Mouse (Mus musculus): ENCODE data around the gene Pnrc1. TPM values are rescaled to one million over a fixed set of nuclear protein-coding genes. Genes with fewer than 3 reads are reported as not detected.

The Pnrc1 gene
- polyA plus RNA-seq, 1 experiment from 2014 or later: 137 TPM

GRCm38 (mm10) chr4:33243016-33243758, 46.8 kb downstream of the Pnrc1 start:
- Histone ChIP-seq H3K4me1 (0 out of 2 replicates have a peak, but pooled peaks cover 14% of the 10 kb centered on the region), H3K36me3 (peaks cover 37% of the 10 kb centered on the region), H3K27ac (0 out of 2 replicates have a peak overlapping the region, but pooled peaks have one; percentile 11), H3K9ac (no peak overlapping the region), H3K4me2 (replicated peaks) (no peak overlapping the region), H3K27me3 (no peaks in the 10 kb centered on the region), H3K4me3 (no peak overlapping the region), H3K9me3 (no peaks in the 10 kb centered on the region)
- 83% methylated on average over 12 of the region's 12 CpGs for WGBS
- ATAC-seq (ENCODE audit: insufficient number of reproducible peaks, insufficient read depth, low FRiP score, low TSS enrichment): no peak

DNA sequence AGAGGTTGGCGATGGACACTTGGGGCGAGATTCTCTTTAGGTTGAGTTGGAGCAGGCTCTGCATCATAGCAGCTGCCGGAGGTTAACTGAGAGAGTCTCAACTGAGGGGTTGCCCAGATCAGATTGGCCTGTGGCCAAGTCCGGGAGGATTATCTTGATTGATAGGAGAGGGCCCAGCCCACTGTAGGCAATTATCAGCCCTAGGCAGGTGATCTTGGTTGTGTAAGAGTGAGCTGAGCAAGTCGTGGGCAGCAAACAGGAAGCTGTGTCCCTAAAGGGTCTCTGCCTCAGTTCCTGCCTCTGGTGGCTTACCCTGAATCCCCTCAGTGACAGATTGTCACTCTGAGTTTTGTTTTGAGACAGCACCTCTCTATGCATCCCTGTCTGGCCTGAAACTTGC, 47.4 kb downstream of the Pnrc1 start:
- H3K9me3 ChIP-seq: no peaks in the 10 kb centered on the region
- H3K4me1 ChIP-seq: 0 out of 2 replicates have a peak, but pooled peaks cover 14% of the 10 kb centered on the region
- no peak for ATAC-seq (ENCODE audit: insufficient number of reproducible peaks, insufficient read depth, low FRiP score, low TSS enrichment)
- H3K27me3 ChIP-seq: no peaks in the 10 kb centered on the region
- no peak overlapping the region for H3K4me2 ChIP-seq (replicated peaks)
- WGBS: 61% methylated on average over 5 of the region's 5 CpGs
- 0 out of 2 replicates have a peak overlapping the region, but pooled peaks have one; percentile 11 for H3K27ac ChIP-seq
- H3K9ac ChIP-seq: no peak overlapping the region
- H3K36me3 ChIP-seq: peaks cover 37% of the 10 kb centered on the region
- no peak overlapping the region for H3K4me3 ChIP-seq

- H3K27me3 ChIP-seq: no peaks in the 10 kb centered on the region
- H3K4me2 ChIP-seq (replicated peaks): no peak overlapping the region
- H3K36me3 ChIP-seq: peaks cover 7% of the 10 kb centered on the region; the same call in 1 of the 2 replicates
- WGBS: 91% methylated on average over 18 of the region's 18 CpGs
- no peaks in the 10 kb centered on the region for H3K4me1 ChIP-seq
- no peak overlapping the region for H3K9ac ChIP-seq
- no peak overlapping the region for H3K4me3 ChIP-seq
- ATAC-seq (ENCODE audit: insufficient number of reproducible peaks, insufficient read depth, low FRiP score, low TSS enrichment): no peak
- H3K9me3 ChIP-seq: no peaks in the 10 kb centered on the region
- no peak overlapping the region for H3K27ac ChIP-seq
Observed at GRCm38 (mm10) chr4:33230881-33231280, 59.1 kb downstream of the Pnrc1 start.

DNA sequence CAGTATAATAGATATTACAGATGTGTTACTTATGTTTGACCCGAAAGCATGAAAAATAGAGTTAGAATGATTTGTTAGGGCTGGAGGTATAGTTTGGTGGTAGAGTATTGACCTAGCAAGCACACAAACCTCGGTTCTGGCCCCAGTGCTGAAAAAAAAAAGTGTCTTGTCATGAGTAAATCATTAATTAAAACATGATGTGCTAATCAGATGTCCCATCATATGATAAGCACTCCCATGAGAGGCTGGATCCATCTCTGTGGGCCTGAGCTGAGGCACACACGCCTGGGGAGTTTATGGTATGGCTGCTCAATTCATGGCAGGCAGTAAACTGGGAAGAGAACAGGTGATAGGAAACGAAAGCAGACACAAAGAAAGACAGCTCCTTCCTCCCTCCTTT, 60.3 kb downstream of the Pnrc1 start:
- Histone ChIP-seq H3K4me2 (replicated peaks) (no peak overlapping the region), H3K27ac (no peak overlapping the region), H3K9me3 (no peaks in the 10 kb centered on the region), H3K9ac (no peak overlapping the region), H3K4me1 (0 out of 2 replicates have a peak, but pooled peaks cover under 1% of the 10 kb centered on the region), H3K36me3 (peaks cover 7% of the 10 kb centered on the region; the same call in 1 of the 2 replicates), H3K4me3 (no peak overlapping the region), H3K27me3 (no peaks in the 10 kb centered on the region)
- ATAC-seq (ENCODE audit: insufficient number of reproducible peaks, insufficient read depth, low FRiP score, low TSS enrichment): no peak
- 78% methylated on average over 4 of the region's 4 CpGs for WGBS

DNA sequence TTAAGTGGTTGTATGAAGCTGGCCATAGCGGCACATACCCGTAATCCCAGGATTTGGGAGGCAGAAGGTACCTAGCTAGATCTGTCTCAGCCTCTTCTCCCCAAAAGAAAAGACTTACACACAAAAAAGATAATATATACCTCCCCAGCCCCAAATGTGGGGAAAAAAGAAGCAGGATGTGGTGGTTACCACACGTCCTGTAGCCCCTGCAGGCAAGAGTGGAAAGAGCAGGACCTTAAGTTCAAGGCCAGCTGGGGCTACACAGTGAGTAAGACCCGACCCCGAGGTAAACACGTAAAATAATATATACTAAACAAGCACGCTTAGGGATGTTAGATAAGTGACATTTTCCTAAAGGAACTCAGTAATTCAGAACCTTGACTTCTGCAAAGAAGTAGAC, 62.8 kb downstream of the Pnrc1 start:
- Histone ChIP-seq H3K4me2 (replicated peaks) (no peak overlapping the region), H3K9me3 (no peaks in the 10 kb centered on the region), H3K4me1 (0 out of 2 replicates have a peak, but pooled peaks cover 4% of the 10 kb centered on the region), H3K27ac (no peak overlapping the region), H3K36me3 (peaks cover 7% of the 10 kb centered on the region; the same call in 1 of the 2 replicates), H3K9ac (no peak overlapping the region), H3K27me3 (no peaks in the 10 kb centered on the region), H3K4me3 (no peak overlapping the region)
- WGBS: 80% methylated on average over 7 of the region's 7 CpGs
- no peak for ATAC-seq (ENCODE audit: insufficient number of reproducible peaks, insufficient read depth, low FRiP score, low TSS enrichment)

GRCm38 (mm10) chr4:33224003-33224675, 65.8 kb downstream of the Pnrc1 start:
- Histone ChIP-seq H3K9me3 (no peaks in the 10 kb centered on the region), H3K9ac (no peak overlapping the region), H3K36me3 (no peaks in the 10 kb centered on the region), H3K4me2 (replicated peaks) (no peak overlapping the region), H3K27ac (0 out of 2 replicates have a peak overlapping the region, but pooled peaks have one; percentile 36), H3K4me3 (no peak overlapping the region), H3K4me1 (0 out of 2 replicates have a peak, but pooled peaks cover 4% of the 10 kb centered on the region), H3K27me3 (no peaks in the 10 kb centered on the region)
- 51% methylated on average over 7 of the region's 7 CpGs for WGBS
- ATAC-seq (ENCODE audit: insufficient number of reproducible peaks, insufficient read depth, low FRiP score, low TSS enrichment): 0 out of 2 replicates have a peak, but pooled peaks have one; percentile 3

- no peak overlapping the region for H3K9ac ChIP-seq
- H3K4me2 ChIP-seq (replicated peaks): no peak overlapping the region
- 26% methylated on average over 1 of the region's 1 CpGs for WGBS
- 0 out of 2 replicates have a peak, but pooled peaks cover 4% of the 10 kb centered on the region for H3K4me1 ChIP-seq
- H3K4me3 ChIP-seq: no peak overlapping the region
- no peaks in the 10 kb centered on the region for H3K9me3 ChIP-seq
- no peaks in the 10 kb centered on the region for H3K36me3 ChIP-seq
- H3K27ac ChIP-seq: no peak overlapping the region
- H3K27me3 ChIP-seq: no peaks in the 10 kb centered on the region
- no peak for ATAC-seq (ENCODE audit: insufficient number of reproducible peaks, insufficient read depth, low FRiP score, low TSS enrichment)
Observed at GRCm38 (mm10) chr4:33221847-33222246, 68.1 kb downstream of the Pnrc1 start.

DNA sequence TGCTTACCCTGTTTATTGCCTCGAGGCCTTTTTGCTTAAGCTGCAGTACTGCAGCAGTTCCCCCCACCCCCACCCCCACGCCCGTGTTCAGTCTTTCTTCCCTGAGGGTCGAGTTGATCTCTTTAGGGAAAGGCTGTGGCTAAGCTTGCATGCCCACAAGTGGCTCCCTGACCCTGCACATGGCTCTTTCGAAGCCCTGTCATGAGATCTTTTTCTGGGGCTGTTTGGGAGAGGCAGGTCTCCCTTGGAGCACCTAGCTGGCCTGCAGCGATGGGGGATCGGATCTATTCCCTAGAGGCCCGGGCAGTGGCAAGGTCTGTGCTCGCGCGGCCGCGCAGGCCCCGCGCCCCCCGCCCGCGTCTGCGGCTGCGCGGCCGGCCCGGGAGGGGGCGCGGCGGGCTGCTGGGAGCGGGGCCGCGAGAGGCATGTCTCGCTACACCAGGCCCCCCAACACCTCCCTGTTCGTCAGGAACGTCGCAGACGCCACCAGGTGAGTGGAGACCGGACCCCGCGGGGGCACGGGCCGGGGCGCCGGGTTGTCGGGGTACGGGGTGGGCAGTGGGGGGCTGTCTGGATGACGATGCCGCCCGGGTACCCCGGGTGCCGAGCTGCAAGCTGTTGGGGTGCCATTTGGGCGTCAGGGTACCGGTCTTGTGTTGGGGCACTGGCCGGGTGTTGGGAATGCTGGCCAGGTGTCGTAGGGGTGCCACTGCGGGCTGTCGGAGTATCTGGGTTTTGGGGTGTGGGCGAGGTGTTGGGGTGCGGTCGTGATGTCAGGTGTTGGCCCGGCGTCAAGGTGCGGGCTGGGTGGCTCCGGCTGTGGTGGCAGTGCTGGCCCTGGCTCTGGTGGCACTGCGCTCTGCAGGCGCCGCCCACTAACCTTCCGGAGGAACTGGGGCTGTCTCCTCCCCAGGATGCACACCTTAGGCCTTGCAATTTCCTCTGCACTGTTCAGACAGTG, 80.8 kb downstream of the Pnrc1 start, which contains the start of gene Srsf12:
Srsf12 (plus strand) TSS at position 111 of the 961 bp plus-strand sequence.
- Histone ChIP-seq H3K27me3 (no peaks in the 10 kb centered on the region), H3K4me1 (0 out of 2 replicates have a peak, but pooled peaks cover 5% of the 10 kb centered on the region), H3K27ac (peak within 1 kb of the TSS; percentile 67; the same call in 1 of the 2 replicates), H3K4me3 (peak within 1 kb of the TSS; percentile 62), H3K9ac (peak within 1 kb of the TSS; percentile 88), H3K9me3 (no peaks in the 10 kb centered on the region), H3K4me2 (replicated peaks) (peak within 1 kb of the TSS; percentile 98), H3K36me3 (no peaks in the 10 kb centered on the region)
- ATAC-seq (ENCODE audit: insufficient number of reproducible peaks, insufficient read depth, low FRiP score, low TSS enrichment): peak; percentile 73
- WGBS: 2% methylated on average over 63 of the region's 65 CpGs

- H3K27ac ChIP-seq: no peak overlapping the region
- ATAC-seq (ENCODE audit: insufficient number of reproducible peaks, insufficient read depth, low FRiP score, low TSS enrichment): no peak
- H3K4me3 ChIP-seq: no peak overlapping the region
- H3K4me2 ChIP-seq (replicated peaks): no peak overlapping the region
- H3K9ac ChIP-seq: no peak overlapping the region
- H3K27me3 ChIP-seq: no peaks in the 10 kb centered on the region
- 72% methylated on average over 2 of the region's 2 CpGs for WGBS
- 0 out of 2 replicates have a peak, but pooled peaks cover 5% of the 10 kb centered on the region for H3K4me1 ChIP-seq
- H3K36me3 ChIP-seq: no peaks in the 10 kb centered on the region
- no peaks in the 10 kb centered on the region for H3K9me3 ChIP-seq
Observed at GRCm38 (mm10) chr4:33207551-33207950, 82.4 kb downstream of the Pnrc1 start.

DNA sequence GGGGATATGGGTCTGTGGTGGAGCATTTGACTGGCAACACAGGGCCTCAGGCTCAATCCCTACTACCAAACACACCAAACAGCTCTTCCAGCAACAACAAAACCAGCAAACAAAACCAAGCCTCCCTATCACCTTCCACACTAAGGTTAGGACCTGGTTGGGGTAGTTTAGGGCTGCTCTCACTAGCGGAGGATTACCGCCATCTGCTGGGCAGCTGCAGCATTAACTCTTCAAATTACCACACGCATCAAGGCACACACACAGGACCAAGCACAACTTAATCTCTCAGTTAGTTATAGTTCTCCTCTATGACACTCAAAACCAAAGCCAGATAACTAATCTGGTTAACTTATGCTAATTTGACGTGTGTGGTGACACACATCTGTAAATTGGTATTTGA, 85.3 kb downstream of the Pnrc1 start:
- Histone ChIP-seq H3K9ac (no peak overlapping the region), H3K27me3 (no peaks in the 10 kb centered on the region), H3K9me3 (no peaks in the 10 kb centered on the region), H3K4me1 (0 out of 2 replicates have a peak, but pooled peaks cover 5% of the 10 kb centered on the region), H3K27ac (no peak overlapping the region), H3K36me3 (no peaks in the 10 kb centered on the region), H3K4me3 (no peak overlapping the region), H3K4me2 (replicated peaks) (no peak overlapping the region)
- ATAC-seq (ENCODE audit: insufficient number of reproducible peaks, insufficient read depth, low FRiP score, low TSS enrichment): no peak
- 4% methylated on average over 4 of the region's 4 CpGs for WGBS

- H3K9ac ChIP-seq: no peak overlapping the region
- no peak overlapping the region for H3K4me2 ChIP-seq (replicated peaks)
- ATAC-seq (ENCODE audit: insufficient number of reproducible peaks, insufficient read depth, low FRiP score, low TSS enrichment): no peak
- no peaks in the 10 kb centered on the region for H3K4me1 ChIP-seq
- H3K27ac ChIP-seq: no peak overlapping the region
- no peaks in the 10 kb centered on the region for H3K27me3 ChIP-seq
- no peaks in the 10 kb centered on the region for H3K36me3 ChIP-seq
- no peak overlapping the region for H3K4me3 ChIP-seq
- WGBS: 11% methylated on average over 2 of the region's 2 CpGs
- H3K9me3 ChIP-seq: no peaks in the 10 kb centered on the region
Observed at GRCm38 (mm10) chr4:33198117-33198516, 91.8 kb downstream of the Pnrc1 start.
